Mouse (Mus musculus) liver, adult 2 months (tissue): ENCODE data around the gene Tdgf1.

Source experiments
- CTCF ChIP-seq: fragments of 200-500 bp; IDR thresholded peaks from 2 replicates; pipeline ENCODE4 v1.5.1; 2011; ENCODE audit warnings: low read depth, low read length, control low read depth
- POLR2A ChIP-seq: fragments of 200-500 bp; IDR thresholded peaks from 2 replicates; pipeline ENCODE4 v1.6.1; 2011; ENCODE audit warnings: low read length, control low read depth; ENCODE audit not compliant: insufficient read depth; ENCODE audit errors: extremely low read depth

- TF ChIP-seq CTCF (no peak), POLR2A (no peak)
Observed at GRCm38 (mm10) chr9:110965910-110966231, 19.9 kb upstream of the Tdgf1 start.
